Mouse (Mus musculus): ENCODE results near the gene Pus7.

- no peak for TF ChIP-seq CTCF (IDR thresholded peaks at IDR 0.05; ENCODE audit: insufficient read depth, low read depth, low read length)
- TF ChIP-seq POLR2A (IDR thresholded peaks at IDR 0.05; ENCODE audit: insufficient read depth, low read depth, low read length) = no peak
Observed at GRCm38 (mm10) chr5:23762531-23762930, 21.0 kb downstream of the Pus7 start.

Data from olfactory bulb, adult 2 months (tissue).